Mouse (Mus musculus): ENCODE results near the gene Ttc26. TPM values are rescaled to one million over a fixed set of nuclear protein-coding genes. Genes with fewer than 3 reads are reported as not detected.
"Not testable (repeated sequence)": the region's sequence is repeated elsewhere in the genome, so short reads cannot be mapped to it uniquely, and the experiment has no call there.

The Ttc26 gene
- total and polyA plus RNA-seq, 2 experiments from 2014 or later = 3.3 to 8.6 TPM

DNA sequence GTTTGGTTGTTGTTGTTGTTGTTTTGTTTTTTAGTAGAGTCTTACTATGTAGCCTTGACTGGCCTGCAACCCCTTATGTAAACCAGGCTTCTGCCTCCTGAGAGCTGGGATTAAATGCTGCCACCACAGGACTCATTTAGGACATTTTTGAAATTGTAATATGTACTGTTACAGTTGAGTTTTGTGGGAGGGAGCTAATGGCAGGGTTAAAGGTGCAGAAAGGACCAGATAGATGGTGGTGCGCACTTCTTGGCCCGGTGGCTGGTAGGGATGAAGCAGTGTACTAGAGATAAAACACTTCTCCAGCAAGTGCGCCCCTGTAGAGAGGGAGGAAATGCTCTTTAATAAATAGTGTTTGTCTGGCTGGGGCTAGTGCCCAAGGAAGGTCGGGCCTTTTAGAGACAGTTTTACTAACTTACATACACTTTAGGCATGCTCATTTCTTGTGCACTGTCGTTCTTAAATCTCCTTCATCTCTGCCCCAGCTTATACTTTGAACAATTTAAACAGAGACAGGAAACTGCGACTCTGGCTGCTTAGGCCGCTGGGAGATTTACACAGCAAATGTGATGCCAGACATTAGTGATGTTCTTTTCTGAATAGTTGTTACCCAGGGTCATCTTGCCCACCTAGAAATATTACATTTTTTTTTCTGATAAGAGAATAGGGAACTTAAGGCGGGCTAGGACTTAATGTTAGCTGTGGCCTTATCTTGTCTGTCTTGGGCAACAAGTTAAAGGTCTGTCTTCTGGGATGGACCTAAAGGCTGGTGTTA is 22.8 kb upstream of the Ttc26 start:
- no peaks in the 10 kb centered on the region for H3K4me1 ChIP-seq (ENCODE audit: insufficient read depth, low read length)
- DNase-seq (ENCODE audit: low spot score) (no peak), ATAC-seq (ENCODE audit: low FRiP score) (no peak)
- H3K9ac ChIP-seq (replicated peaks; ENCODE audit: low read length, poor library complexity, severe bottlenecking) = no peak overlapping the region
- 74% methylated on average over 8 of the region's 8 CpGs for whole genome bisulfite sequencing
- no peaks in the 10 kb centered on the region for H3K9me3 ChIP-seq (ENCODE audit: low read length)
- H3K36me3 ChIP-seq (ENCODE audit: insufficient read depth, low read length) = no peaks in the 10 kb centered on the region
- H3K4me3 ChIP-seq (ENCODE audit: low read depth, low read length) = no peak overlapping the region
- no peak overlapping the region for H3K27ac ChIP-seq (ENCODE audit: low read depth, low read length)
- peaks cover 22% of the 10 kb centered on the region for H3K27me3 ChIP-seq (ENCODE audit: insufficient read depth, low read length)
- H3K4me2 ChIP-seq (ENCODE audit: low read depth, low read length, poor library complexity, severe bottlenecking) = no peak overlapping the region
- no peak for TF ChIP-seq CTCF (IDR thresholded peaks at IDR 0.05)

DNA sequence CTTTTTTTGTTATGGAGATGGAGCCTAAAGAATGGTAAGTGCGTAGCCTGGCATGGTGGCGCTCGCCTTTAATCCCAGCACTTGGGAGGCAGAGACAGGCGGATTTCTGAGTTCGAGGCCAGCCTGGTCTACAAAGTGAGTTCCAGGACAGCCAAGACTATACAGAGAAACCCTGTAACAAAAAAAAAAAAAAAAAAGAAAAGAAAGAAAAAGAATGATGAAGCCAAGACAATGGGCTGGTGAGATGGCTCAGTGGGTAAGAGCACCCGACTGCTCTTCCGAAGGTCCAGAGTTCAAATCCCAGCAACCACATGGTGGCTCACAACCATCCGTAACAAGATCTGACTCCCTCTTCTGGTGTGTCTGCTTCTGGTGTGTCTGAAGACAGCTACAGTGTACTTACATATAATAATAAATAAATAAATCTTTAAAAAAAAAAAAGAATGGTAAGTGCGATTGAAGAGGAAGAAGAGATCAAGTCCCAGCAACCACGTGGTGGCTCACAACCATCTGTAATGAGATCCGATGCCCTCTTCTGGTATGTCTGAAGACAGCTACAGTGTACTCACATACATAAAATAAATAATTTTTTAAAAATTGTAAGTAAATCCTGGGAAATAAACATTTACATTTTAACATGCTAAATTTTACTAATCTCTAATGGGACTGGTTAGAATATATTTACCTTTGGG is 22.1 kb upstream of the Ttc26 start:
- not testable (repeated sequence) for H3K27ac ChIP-seq (ENCODE audit: low read depth, low read length)

DNA sequence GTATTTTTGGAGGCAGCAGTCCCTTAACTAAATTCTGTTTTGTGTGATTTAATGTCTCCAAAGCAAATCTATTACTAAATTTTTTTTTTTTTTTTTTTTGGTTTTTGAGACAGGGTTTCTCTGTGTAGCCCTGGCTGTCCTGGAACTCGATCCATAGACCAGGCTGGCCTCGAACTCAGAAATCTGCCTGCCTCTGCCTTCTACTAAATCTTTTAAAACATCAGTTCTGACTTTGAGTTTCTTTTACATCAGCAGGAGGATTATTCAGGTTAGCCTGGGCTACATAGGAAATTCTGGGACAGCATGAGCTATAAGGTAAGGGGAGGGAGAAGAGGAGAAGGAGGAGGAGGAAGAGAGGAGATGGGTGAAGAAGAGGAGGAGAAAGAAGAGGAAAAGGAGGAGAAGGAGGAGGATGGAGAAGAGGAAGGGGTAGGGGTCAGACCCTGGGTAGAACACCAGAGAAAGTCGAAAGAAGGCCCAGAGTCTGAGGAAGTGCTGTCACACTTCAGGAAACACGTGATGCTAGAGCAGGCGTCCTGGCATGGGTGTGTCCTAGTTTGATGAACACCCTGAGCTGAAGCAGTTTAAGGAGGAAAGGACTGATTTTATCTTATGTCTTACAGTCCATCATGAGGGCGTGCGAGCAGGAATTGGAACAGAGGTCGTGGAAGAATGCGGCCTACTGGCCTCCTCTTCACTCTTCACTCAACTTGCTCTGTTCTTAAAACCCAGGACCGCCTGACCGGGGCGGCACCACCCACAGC is 21.4 kb upstream of the Ttc26 start:
- Histone ChIP-seq H3K9ac (replicated peaks; ENCODE audit: low read length, poor library complexity, severe bottlenecking) (no peak overlapping the region), H3K4me2 (ENCODE audit: low read depth, low read length, poor library complexity, severe bottlenecking) (no peak overlapping the region), H3K27ac (ENCODE audit: low read depth, low read length) (no peak overlapping the region), H3K27me3 (ENCODE audit: insufficient read depth, low read length) (peaks cover 10% of the 10 kb centered on the region; the same call in 1 of the 2 replicates), H3K36me3 (ENCODE audit: insufficient read depth, low read length) (no peaks in the 10 kb centered on the region), H3K9me3 (ENCODE audit: low read length) (no peaks in the 10 kb centered on the region), H3K4me1 (ENCODE audit: insufficient read depth, low read length) (no peaks in the 10 kb centered on the region), H3K4me3 (ENCODE audit: low read depth, low read length) (no peak overlapping the region)
- WGBS = 88% methylated on average over 12 of the region's 12 CpGs
- DNase-seq (ENCODE audit: low spot score) (no peak), ATAC-seq (ENCODE audit: low FRiP score) (no peak)
- TF ChIP-seq CTCF (IDR thresholded peaks at IDR 0.05) = no peak

More for the DNA sequence above, 22.1 kb upstream of the Ttc26 start:
- not testable (repeated sequence) for H3K9me3 ChIP-seq (ENCODE audit: low read length); DNase-seq (ENCODE audit: low spot score); H3K36me3 ChIP-seq (ENCODE audit: insufficient read depth, low read length); H3K4me2 ChIP-seq (ENCODE audit: low read depth, low read length, poor library complexity, severe bottlenecking); H3K9ac ChIP-seq (replicated peaks; ENCODE audit: low read length, poor library complexity, severe bottlenecking); ATAC-seq (ENCODE audit: low FRiP score); H3K4me3 ChIP-seq (ENCODE audit: low read depth, low read length); H3K4me1 ChIP-seq (ENCODE audit: insufficient read depth, low read length)
- H3K27me3 ChIP-seq (ENCODE audit: insufficient read depth, low read length) = peaks cover 16% of the 10 kb centered on the region
- WGBS = 93% methylated on average over 10 of the region's 11 CpGs

DNA sequence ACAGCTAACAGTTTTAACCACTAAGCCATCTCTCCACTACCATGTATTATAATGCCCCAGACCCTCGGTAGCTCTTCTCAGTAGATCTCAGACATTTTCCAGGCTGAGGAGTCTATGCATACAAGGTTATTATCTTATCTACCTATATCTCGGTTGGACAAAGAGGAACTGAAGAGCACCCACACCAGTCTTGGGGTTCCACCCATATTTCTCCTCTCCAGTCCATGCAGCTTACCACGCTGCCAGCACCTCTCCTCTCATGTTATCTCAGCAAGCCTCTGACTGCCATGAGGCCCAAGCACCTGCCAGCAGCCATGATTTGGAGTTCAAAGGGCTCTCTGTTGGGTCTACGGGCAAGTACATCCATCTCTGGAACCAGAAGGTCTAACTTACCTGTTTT is 20.2 kb upstream of the Ttc26 start:
- no peak overlapping the region for H3K9ac ChIP-seq (replicated peaks; ENCODE audit: low read length, poor library complexity, severe bottlenecking)
- H3K27ac ChIP-seq (ENCODE audit: low read depth, low read length) = no peak overlapping the region
- 85% methylated on average over 4 of the region's 4 CpGs for WGBS
- H3K9me3 ChIP-seq (ENCODE audit: low read length) = no peaks in the 10 kb centered on the region
- TF ChIP-seq CTCF (IDR thresholded peaks at IDR 0.05) = no peak
- H3K27me3 ChIP-seq (ENCODE audit: insufficient read depth, low read length) = peaks cover 7% of the 10 kb centered on the region; the same call in 1 of the 2 replicates
- ATAC-seq (ENCODE audit: low FRiP score) (no peak), DNase-seq (ENCODE audit: low spot score) (no peak)
- no peaks in the 10 kb centered on the region for H3K36me3 ChIP-seq (ENCODE audit: insufficient read depth, low read length)
- H3K4me2 ChIP-seq (ENCODE audit: low read depth, low read length, poor library complexity, severe bottlenecking) = no peak overlapping the region
- H3K4me1 ChIP-seq (ENCODE audit: insufficient read depth, low read length) = no peaks in the 10 kb centered on the region
- H3K4me3 ChIP-seq (ENCODE audit: low read depth, low read length) = no peak overlapping the region

DNA sequence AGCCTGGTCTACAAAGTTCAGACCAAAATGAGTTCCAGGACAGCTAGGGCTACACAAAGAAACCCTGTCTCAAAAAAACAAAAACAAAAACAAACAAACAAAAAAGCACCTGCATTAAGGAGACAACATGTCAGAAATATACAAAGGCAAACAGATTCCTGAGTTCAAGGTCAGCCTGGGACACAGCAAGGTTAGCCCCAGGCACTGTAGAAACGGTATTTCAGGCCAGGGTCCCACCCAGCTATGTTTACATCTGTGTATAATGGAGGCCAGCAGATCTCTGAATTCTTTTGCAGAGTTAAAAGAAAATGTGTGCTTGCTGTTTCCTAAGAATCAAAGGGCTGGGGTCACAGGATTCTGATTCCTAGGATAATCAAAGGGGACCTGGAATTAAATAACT is 19.3 kb upstream of the Ttc26 start:
- H3K4me1 ChIP-seq (ENCODE audit: insufficient read depth, low read length) = no peaks in the 10 kb centered on the region
- H3K4me3 ChIP-seq (ENCODE audit: low read depth, low read length) = no peak overlapping the region
- H3K4me2 ChIP-seq (ENCODE audit: low read depth, low read length, poor library complexity, severe bottlenecking) = no peak overlapping the region
- no peaks in the 10 kb centered on the region for H3K9me3 ChIP-seq (ENCODE audit: low read length)
- ATAC-seq (ENCODE audit: low FRiP score) (no peak), DNase-seq (ENCODE audit: low spot score) (no peak)
- H3K27me3 ChIP-seq (ENCODE audit: insufficient read depth, low read length) = no peaks in the 10 kb centered on the region
- no peak overlapping the region for H3K27ac ChIP-seq (ENCODE audit: low read depth, low read length)
- H3K9ac ChIP-seq (replicated peaks; ENCODE audit: low read length, poor library complexity, severe bottlenecking) = no peak overlapping the region
- TF ChIP-seq CTCF (IDR thresholded peaks at IDR 0.05) = no peak
- H3K36me3 ChIP-seq (ENCODE audit: insufficient read depth, low read length) = no peaks in the 10 kb centered on the region
- WGBS = 71% methylated on average over 1 of the region's 1 CpGs

Data from midbrain, postnatal 0 days (tissue).